Mouse (Mus musculus) thymus, postnatal 36 days (tissue): ENCODE results near the gene Chst8.
A peak's percentile ranks its signal among the peaks of the same experiment; 100 is the strongest.

Experiments used
- DNase-seq, 2 experiments: peaks; one replicate each; pipeline ENCODE4 v3.0.0; 2022; ENCODE audit warnings: mixed read lengths in 2 of 2

Chst8 gene

GRCm38 (mm10) chr7:34656632-34657031 is 155.9 kb downstream of the Chst8 start, which contains the start of gene Kctd15:
Gene Kctd15, minus strand, starts transcription at chr7:34656732.
- no peak for DNase-seq

GRCm38 (mm10) chr7:34655086-34655839 is 157.2 kb downstream of the Chst8 start:
- peak; percentile 43 to 45 for DNase-seq

- no peak for DNase-seq
Measured at GRCm38 (mm10) chr7:34654441-34655085, 157.9 kb downstream of the Chst8 start.

- DNase-seq: no peak
Measured at GRCm38 (mm10) chr7:34653731-34654440, 158.6 kb downstream of the Chst8 start.

GRCm38 (mm10) chr7:34652751-34653502 is 159.6 kb downstream of the Chst8 start:
- DNase-seq: no peak

- no peak for DNase-seq
Measured at GRCm38 (mm10) chr7:34651381-34651780, 161.1 kb downstream of the Chst8 start.

GRCm38 (mm10) chr7:34647052-34647451 is 165.5 kb downstream of the Chst8 start:
- no peak for DNase-seq

GRCm38 (mm10) chr7:34646144-34646795 is 166.2 kb downstream of the Chst8 start:
- no peak for DNase-seq

- no peak for DNase-seq
Measured at GRCm38 (mm10) chr7:34645623-34646022, 166.9 kb downstream of the Chst8 start.

- DNase-seq: no peak
Measured at GRCm38 (mm10) chr7:34644591-34644990, 167.9 kb downstream of the Chst8 start.

- DNase-seq: no peak
Measured at GRCm38 (mm10) chr7:34643329-34643728, 169.2 kb downstream of the Chst8 start.

GRCm38 (mm10) chr7:34641968-34642367 is 170.5 kb downstream of the Chst8 start:
- DNase-seq: no peak

- DNase-seq: no peak
Measured at GRCm38 (mm10) chr7:34639798-34640197, 172.7 kb downstream of the Chst8 start.

GRCm38 (mm10) chr7:34636661-34637060 is 175.8 kb downstream of the Chst8 start:
- DNase-seq: no peak

- no peak for DNase-seq
Measured at GRCm38 (mm10) chr7:34632966-34633742, 179.4 kb downstream of the Chst8 start.

GRCm38 (mm10) chr7:34630211-34631085 is 182.1 kb downstream of the Chst8 start:
- peak; percentile 23 to 42 for DNase-seq

GRCm38 (mm10) chr7:34629702-34630210 is 182.8 kb downstream of the Chst8 start:
- no peak for DNase-seq
